Mouse (Mus musculus) liver, postnatal 0 days (tissue): Measurements from ENCODE around the gene Polr2g.
A peak's percentile ranks its signal among the peaks of the same experiment; 100 is the strongest.

Source experiments
- CTCF ChIP-seq: sonication (generic); IDR thresholded peaks from 2 replicates; pipeline ENCODE4 v1.5.1; 2016; ENCODE audit warnings: antibody characterized with exemption, low read depth
- EP300 ChIP-seq: IDR thresholded peaks from 2 replicates; pipeline ENCODE4 v1.6.1; 2016; ENCODE audit warnings: antibody characterized with exemption, low read depth, mild to moderate bottlenecking

- TF ChIP-seq CTCF (peak; percentile 63), EP300 (no peak)
These were observed 51.0 kb downstream of the Polr2g start for GRCm38 (mm10) chr19:8747368-8747767.
